Mouse (Mus musculus): ENCODE measurements at regions not wholly inside any gene's neighbourhood (a gene's known extent, or its start where the extent isn't known, plus 50 kb on each side); places are given as distances from the start of the nearest gene placed in this dataset.

GRCm38 (mm10) chr12:64137997-64138396 is 336.5 kb downstream of the Fscb start:
- TF ChIP-seq CTCF (IDR thresholded peaks at IDR 0.05) (no peak), EP300 (IDR thresholded peaks at IDR 0.05; ENCODE audit: insufficient read depth, low read depth, low read length) (no peak), POLR2A (IDR thresholded peaks at IDR 0.05; ENCODE audit: insufficient read depth, low read depth, low read length) (no peak)
